Comparison of ENCODE assay signal across 7 mouse cellular contexts in genomic region chr12:71768471-71768870, GRCm38 (mm10).
DNase-seq lines count a peak whose midpoint lies in the region; ATAC-seq and TF ChIP-seq lines count a peak whose summit lies in the region.

No protein-coding gene starts in this region.

- H3K4me2 ChIP-seq in intestine, embryonic 16.5 days (ENCODE audit: low read depth, low read length) = peak overlapping the region; percentile 60
- peak overlapping the region; percentile 50 for H3K4me2 ChIP-seq in midbrain, embryonic 12.5 days (replicated peaks)

- 0 out of 2 replicates have a peak, but pooled peaks have one; percentile 9 for ATAC-seq in intestine, embryonic 16.5 days
- no peak for ATAC-seq in midbrain, embryonic 12.5 days (ENCODE audit: low FRiP score, low read depth)

- DNase-seq in adrenal gland, adult 18-20 months (ENCODE audit: low spot score in 2 of 2) = peak; percentile 83 to 86
- peak; percentile 87 for DNase-seq in embryo, embryonic 11 days
- DNase-seq in gastrocnemius, postnatal 4 days (ENCODE audit: low spot score in 2 of 2) = peak; percentile 71 to 83
- peak; percentile 83 for DNase-seq in left cerebral cortex, postnatal 4 days

- peak; percentile 94 for TF ChIP-seq CTCF in small intestine, adult 2 months (IDR thresholded peaks at IDR 0.05; ENCODE audit: extremely low read depth, insufficient read length, insufficient replicate concordance, low read depth, low read length)

- no peaks in the 10 kb centered on the region for H3K9me3 ChIP-seq in intestine, embryonic 16.5 days (ENCODE audit: control insufficient read depth, low read length)
- H3K9me3 ChIP-seq in midbrain, embryonic 12.5 days = no peaks in the 10 kb centered on the region

- H3K27me3 ChIP-seq in intestine, embryonic 16.5 days (replicated peaks; ENCODE audit: control insufficient read depth, insufficient read depth, low read length) = no peaks in the 10 kb centered on the region
- H3K27me3 ChIP-seq in midbrain, embryonic 12.5 days = no peaks in the 10 kb centered on the region
- no peaks in the 10 kb centered on the region for H3K27me3 ChIP-seq in small intestine, adult 2 months (ENCODE audit: control insufficient read depth, insufficient read depth, low read length)

- 2% methylated on average over 12 of the region's 12 CpGs for WGBS in intestine, embryonic 16.5 days
- WGBS in midbrain, embryonic 12.5 days = 5% methylated on average over 12 of the region's 12 CpGs
- 4% methylated on average over 12 of the region's 12 CpGs for WGBS in small intestine, adult 2 months

- H3K4me3 ChIP-seq in intestine, embryonic 16.5 days (ENCODE audit: low read length) = peak overlapping the region; percentile 39
- H3K4me3 ChIP-seq in midbrain, embryonic 12.5 days = no peak overlapping the region; the same call in 1 of the 2 replicates
- H3K4me3 ChIP-seq in small intestine, adult 2 months (ENCODE audit: low read depth, low read length) = no peak overlapping the region

- no peak overlapping the region for H3K27ac ChIP-seq in intestine, embryonic 16.5 days (ENCODE audit: low read length)
- H3K27ac ChIP-seq in midbrain, embryonic 12.5 days (replicated peaks) = no peak overlapping the region
- H3K27ac ChIP-seq in small intestine, adult 2 months (ENCODE audit: insufficient read depth, low read depth, low read length) = no peak overlapping the region

- H3K9ac ChIP-seq in intestine, embryonic 16.5 days (ENCODE audit: low read depth, low read length) = no peak overlapping the region
- H3K9ac ChIP-seq in midbrain, embryonic 12.5 days (replicated peaks) = no peak overlapping the region

- H3K36me3 ChIP-seq in intestine, embryonic 16.5 days (ENCODE audit: control insufficient read depth, insufficient read depth, low read length) = no peaks in the 10 kb centered on the region
- no peaks in the 10 kb centered on the region for H3K36me3 ChIP-seq in midbrain, embryonic 12.5 days
- H3K36me3 ChIP-seq in small intestine, adult 2 months (ENCODE audit: control insufficient read depth, insufficient read depth, low read length) = no peaks in the 10 kb centered on the region

- TF ChIP-seq POLR2A in small intestine, adult 2 months (IDR thresholded peaks at IDR 0.05; ENCODE audit: low read depth, low read length) = no peak

- intact Hi-C loops in left cerebral cortex, postnatal 4 days (cut with DNase I) = loop anchor here (2.0 kb wide), 1 partner anchor 278 kb away; no protein-coding TSS in a partner anchor

- no peaks in the 10 kb centered on the region for H3K4me1 ChIP-seq in intestine, embryonic 16.5 days (ENCODE audit: control insufficient read depth, insufficient read depth, low read length)
- H3K4me1 ChIP-seq in midbrain, embryonic 12.5 days = peaks cover 11% of the 10 kb centered on the region
- 0 out of 2 replicates have a peak, but pooled peaks cover 1% of the 10 kb centered on the region for H3K4me1 ChIP-seq in small intestine, adult 2 months (ENCODE audit: control insufficient read depth, insufficient read depth, insufficient read length, low read length)
